Mouse (Mus musculus): ENCODE results near the gene Cfap65.

DNA sequence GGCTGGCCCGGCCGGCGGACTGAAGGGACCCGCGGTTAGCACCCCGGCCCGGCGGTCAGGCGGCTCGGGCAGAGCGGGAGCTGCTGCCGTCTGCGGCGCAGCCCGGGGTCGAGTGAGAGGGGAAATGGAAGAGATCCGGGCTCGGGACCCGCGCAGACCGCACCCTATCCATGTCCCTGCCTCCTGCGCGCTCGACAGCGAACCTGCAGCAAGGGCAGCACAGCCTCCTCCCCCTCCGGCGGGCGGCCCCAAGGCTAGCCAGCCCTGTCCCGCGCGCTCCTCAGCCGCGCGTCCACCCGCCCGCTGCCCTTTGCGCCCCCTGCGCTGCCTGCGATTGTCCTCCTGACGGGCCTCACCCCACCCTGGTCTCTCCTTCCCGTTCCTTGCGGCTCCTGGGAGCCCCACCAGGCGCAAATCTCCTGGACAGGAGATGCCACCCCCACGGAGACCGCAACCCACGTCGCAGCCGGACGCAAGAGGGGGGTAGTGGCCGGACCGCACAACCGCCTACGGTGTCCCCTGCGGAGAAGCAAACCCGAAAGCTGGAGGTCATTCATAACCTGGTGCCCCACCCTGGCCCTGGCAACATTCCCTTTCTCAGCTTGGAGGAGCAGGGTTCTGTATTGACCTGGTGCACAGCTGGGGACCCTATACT, 16.3 kb upstream of the Cfap65 start, which contains the start of gene Ihh:
- TF ChIP-seq POLR2A (IDR thresholded peaks at IDR 0.05; ENCODE audit: insufficient read depth, low read depth, low read length), result no peak
- no peak for TF ChIP-seq CTCF (IDR thresholded peaks at IDR 0.05; ENCODE audit: insufficient read depth, low read depth, low read length)

Measured in olfactory bulb, adult 2 months (tissue).